Mouse (Mus musculus): ENCODE measurements around the gene Jdp2. TPM values are rescaled to one million over a fixed set of nuclear protein-coding genes. Genes with fewer than 3 reads are reported as not detected.
"Not testable (repeated sequence)": the region's sequence is repeated elsewhere in the genome, so short reads cannot be mapped to it uniquely, and the experiment has no call there.

The Jdp2 gene
- polyA plus RNA-seq, 1 experiment from 2014 or later: 0.57 TPM

- peaks cover 18% of the 10 kb centered on the region for H3K36me3 ChIP-seq
- H3K27me3 ChIP-seq (replicated peaks): no peaks in the 10 kb centered on the region
- 0 out of 2 replicates have a peak, but pooled peaks cover 3% of the 10 kb centered on the region for H3K4me1 ChIP-seq
- H3K4me2 ChIP-seq (replicated peaks): no peak overlapping the region
- 59% methylated on average over 4 of the region's 4 CpGs for WGBS
- no peak overlapping the region for H3K9ac ChIP-seq
- H3K4me3 ChIP-seq: no peak overlapping the region
- no peak overlapping the region for H3K27ac ChIP-seq
- H3K9me3 ChIP-seq: no peaks in the 10 kb centered on the region
- no peak for ATAC-seq (ENCODE audit: low FRiP score, low read depth)
These were observed 42.7 kb downstream of the Jdp2 start for GRCm38 (mm10) chr12:85641564-85641931.

- WGBS: 72% methylated on average over 5 of the region's 5 CpGs
- Histone ChIP-seq H3K27ac (no peak overlapping the region), H3K4me2 (replicated peaks) (no peak overlapping the region), H3K9me3 (no peaks in the 10 kb centered on the region), H3K4me1 (no peaks in the 10 kb centered on the region), H3K36me3 (peaks cover 12% of the 10 kb centered on the region), H3K9ac (no peak overlapping the region), H3K4me3 (no peak overlapping the region), H3K27me3 (replicated peaks) (no peaks in the 10 kb centered on the region)
- no peak for ATAC-seq (ENCODE audit: low FRiP score, low read depth)
These were observed 44.9 kb downstream of the Jdp2 start for GRCm38 (mm10) chr12:85643735-85644134.

- no peaks in the 10 kb centered on the region for H3K27me3 ChIP-seq (replicated peaks)
- 90% methylated on average over 4 of the region's 4 CpGs for WGBS
These were observed 46.8 kb downstream of the Jdp2 start for GRCm38 (mm10) chr12:85645664-85646063.

GRCm38 (mm10) chr12:85647346-85647745 is 48.5 kb downstream of the Jdp2 start:
- H3K4me1 ChIP-seq: no peaks in the 10 kb centered on the region
- H3K27ac ChIP-seq: no peak overlapping the region
- ATAC-seq (ENCODE audit: low FRiP score, low read depth): no peak
- no peaks in the 10 kb centered on the region for H3K36me3 ChIP-seq
- H3K27me3 ChIP-seq (replicated peaks): no peaks in the 10 kb centered on the region
- no peaks in the 10 kb centered on the region for H3K9me3 ChIP-seq
- 42% methylated on average over 10 of the region's 10 CpGs for WGBS
- H3K4me2 ChIP-seq (replicated peaks): no peak overlapping the region
- no peak overlapping the region for H3K9ac ChIP-seq
- no peak overlapping the region for H3K4me3 ChIP-seq

More at GRCm38 (mm10) chr12:85645664-85646063, 46.8 kb downstream of the Jdp2 start:
- H3K4me3 ChIP-seq: no peak overlapping the region
- no peak overlapping the region for H3K27ac ChIP-seq
- no peak overlapping the region for H3K4me2 ChIP-seq (replicated peaks)
- no peak overlapping the region for H3K9ac ChIP-seq
- ATAC-seq (ENCODE audit: low FRiP score, low read depth): no peak
- no peaks in the 10 kb centered on the region for H3K4me1 ChIP-seq
- H3K36me3 ChIP-seq: 0 out of 2 replicates have a peak, but pooled peaks cover under 1% of the 10 kb centered on the region
- H3K9me3 ChIP-seq: no peaks in the 10 kb centered on the region

GRCm38 (mm10) chr12:85647955-85648354 is 49.1 kb downstream of the Jdp2 start:
- Histone ChIP-seq H3K4me1 (no peaks in the 10 kb centered on the region), H3K36me3 (no peaks in the 10 kb centered on the region), H3K27ac (no peak overlapping the region), H3K4me2 (replicated peaks) (no peak overlapping the region), H3K9me3 (no peaks in the 10 kb centered on the region), H3K4me3 (no peak overlapping the region), H3K9ac (no peak overlapping the region), H3K27me3 (replicated peaks) (no peaks in the 10 kb centered on the region)
- 95% methylated on average over 1 of the region's 1 CpGs for WGBS
- ATAC-seq (ENCODE audit: low FRiP score, low read depth): no peak

- WGBS: 47% methylated on average over 2 of the region's 2 CpGs
- Histone ChIP-seq H3K4me1 (no peaks in the 10 kb centered on the region), H3K9me3 (no peaks in the 10 kb centered on the region), H3K4me2 (replicated peaks) (no peak overlapping the region), H3K36me3 (no peaks in the 10 kb centered on the region), H3K9ac (no peak overlapping the region), H3K27me3 (replicated peaks) (no peaks in the 10 kb centered on the region), H3K27ac (no peak overlapping the region), H3K4me3 (no peak overlapping the region)
- no peak for ATAC-seq (ENCODE audit: low FRiP score, low read depth)
These were observed 60.5 kb downstream of the Jdp2 start for GRCm38 (mm10) chr12:85659319-85659718.

- 91% methylated on average over 12 of the region's 12 CpGs for WGBS
- ATAC-seq (ENCODE audit: low FRiP score, low read depth): no peak
- H3K4me1 ChIP-seq: no peaks in the 10 kb centered on the region
These were observed 62.0 kb downstream of the Jdp2 start for GRCm38 (mm10) chr12:85660855-85661254.

GRCm38 (mm10) chr12:85662232-85662631 is 63.4 kb downstream of the Jdp2 start:
- not testable (repeated sequence) for H3K4me3 ChIP-seq; H3K4me2 ChIP-seq (replicated peaks); H3K9ac ChIP-seq; H3K4me1 ChIP-seq; H3K27ac ChIP-seq; H3K27me3 ChIP-seq (replicated peaks); ATAC-seq (ENCODE audit: low FRiP score, low read depth); H3K36me3 ChIP-seq; H3K9me3 ChIP-seq
- 89% methylated on average over 8 of the region's 8 CpGs for WGBS

More at GRCm38 (mm10) chr12:85660855-85661254, 62.0 kb downstream of the Jdp2 start:
- Histone ChIP-seq H3K4me3 (no peak overlapping the region), H3K9ac (no peak overlapping the region), H3K27me3 (replicated peaks) (no peaks in the 10 kb centered on the region), H3K27ac (no peak overlapping the region), H3K4me2 (replicated peaks) (no peak overlapping the region), H3K36me3 (no peaks in the 10 kb centered on the region), H3K9me3 (no peaks in the 10 kb centered on the region)

GRCm38 (mm10) chr12:85662896-85663295 is 64.1 kb downstream of the Jdp2 start:
- H3K4me2 ChIP-seq (replicated peaks): no peak overlapping the region
- H3K27ac ChIP-seq: no peak overlapping the region
- H3K27me3 ChIP-seq (replicated peaks): no peaks in the 10 kb centered on the region
- H3K4me1 ChIP-seq: no peaks in the 10 kb centered on the region
- no peaks in the 10 kb centered on the region for H3K9me3 ChIP-seq
- 15% methylated on average over 9 of the region's 9 CpGs for WGBS
- H3K4me3 ChIP-seq: no peak overlapping the region
- H3K9ac ChIP-seq: no peak overlapping the region
- ATAC-seq (ENCODE audit: low FRiP score, low read depth): no peak
- no peaks in the 10 kb centered on the region for H3K36me3 ChIP-seq

- no peaks in the 10 kb centered on the region for H3K27me3 ChIP-seq (replicated peaks)
- no peaks in the 10 kb centered on the region for H3K4me1 ChIP-seq
- H3K27ac ChIP-seq: no peak overlapping the region
- no peak overlapping the region for H3K4me3 ChIP-seq
- no peaks in the 10 kb centered on the region for H3K36me3 ChIP-seq
- 88% methylated on average over 8 of the region's 8 CpGs for WGBS
- no peak overlapping the region for H3K9ac ChIP-seq
- ATAC-seq (ENCODE audit: low FRiP score, low read depth): no peak
- H3K4me2 ChIP-seq (replicated peaks): no peak overlapping the region
- H3K9me3 ChIP-seq: no peaks in the 10 kb centered on the region
These were observed 67.3 kb downstream of the Jdp2 start for GRCm38 (mm10) chr12:85666112-85666511.

GRCm38 (mm10) chr12:85667071-85667470 is 68.2 kb downstream of the Jdp2 start:
- no peaks in the 10 kb centered on the region for H3K36me3 ChIP-seq
- WGBS: 93% methylated on average over 7 of the region's 7 CpGs
- no peak overlapping the region for H3K27ac ChIP-seq
- H3K4me1 ChIP-seq: no peaks in the 10 kb centered on the region
- ATAC-seq (ENCODE audit: low FRiP score, low read depth): no peak
- H3K4me2 ChIP-seq (replicated peaks): no peak overlapping the region
- H3K27me3 ChIP-seq (replicated peaks): no peaks in the 10 kb centered on the region
- no peaks in the 10 kb centered on the region for H3K9me3 ChIP-seq
- no peak overlapping the region for H3K4me3 ChIP-seq
- no peak overlapping the region for H3K9ac ChIP-seq

GRCm38 (mm10) chr12:85668696-85669095 is 69.9 kb downstream of the Jdp2 start:
- Histone ChIP-seq H3K9me3 (no peaks in the 10 kb centered on the region), H3K36me3 (no peaks in the 10 kb centered on the region), H3K4me3 (no peak overlapping the region), H3K27ac (no peak overlapping the region), H3K27me3 (replicated peaks) (no peaks in the 10 kb centered on the region), H3K4me1 (no peaks in the 10 kb centered on the region), H3K9ac (no peak overlapping the region), H3K4me2 (replicated peaks) (no peak overlapping the region)
- WGBS: 70% methylated on average over 3 of the region's 3 CpGs
- no peak for ATAC-seq (ENCODE audit: low FRiP score, low read depth)

- Histone ChIP-seq H3K9ac (no peak overlapping the region), H3K27ac (no peak overlapping the region), H3K9me3 (no peaks in the 10 kb centered on the region), H3K27me3 (replicated peaks) (no peaks in the 10 kb centered on the region), H3K36me3 (no peaks in the 10 kb centered on the region), H3K4me2 (replicated peaks) (no peak overlapping the region), H3K4me3 (no peak overlapping the region), H3K4me1 (no peaks in the 10 kb centered on the region)
- no peak for ATAC-seq (ENCODE audit: low FRiP score, low read depth)
- 75% methylated on average over 3 of the region's 3 CpGs for WGBS
These were observed 71.3 kb downstream of the Jdp2 start for GRCm38 (mm10) chr12:85670080-85670479.
